Mouse (Mus musculus) frontal cortex, adult 2 months (tissue): ENCODE results near the gene Polr2b. TPM values are rescaled to one million over a fixed set of nuclear protein-coding genes. Genes with fewer than 3 reads are reported as not detected.

Source experiments
- DNase-seq, 2 experiments: peaks; one replicate each; pipeline ENCODE4 v3.0.0; 2022; ENCODE audit warnings: low spot score in 1 of 2; ENCODE audit errors: extremely low spot score in 1 of 2
- polyA plus RNA-seq: library from polyadenylated mRNA; depleted of rRNA; stranded (reverse); fragments of >200 nt; gene quantifications from 2 replicates; pipeline ENCODE4 v1.2.3, GENCODE M21; 2012; rRNA removed

Polr2b gene
- polyA plus RNA-seq = 36.8 and 38.5 TPM in 2 replicates

DNA sequence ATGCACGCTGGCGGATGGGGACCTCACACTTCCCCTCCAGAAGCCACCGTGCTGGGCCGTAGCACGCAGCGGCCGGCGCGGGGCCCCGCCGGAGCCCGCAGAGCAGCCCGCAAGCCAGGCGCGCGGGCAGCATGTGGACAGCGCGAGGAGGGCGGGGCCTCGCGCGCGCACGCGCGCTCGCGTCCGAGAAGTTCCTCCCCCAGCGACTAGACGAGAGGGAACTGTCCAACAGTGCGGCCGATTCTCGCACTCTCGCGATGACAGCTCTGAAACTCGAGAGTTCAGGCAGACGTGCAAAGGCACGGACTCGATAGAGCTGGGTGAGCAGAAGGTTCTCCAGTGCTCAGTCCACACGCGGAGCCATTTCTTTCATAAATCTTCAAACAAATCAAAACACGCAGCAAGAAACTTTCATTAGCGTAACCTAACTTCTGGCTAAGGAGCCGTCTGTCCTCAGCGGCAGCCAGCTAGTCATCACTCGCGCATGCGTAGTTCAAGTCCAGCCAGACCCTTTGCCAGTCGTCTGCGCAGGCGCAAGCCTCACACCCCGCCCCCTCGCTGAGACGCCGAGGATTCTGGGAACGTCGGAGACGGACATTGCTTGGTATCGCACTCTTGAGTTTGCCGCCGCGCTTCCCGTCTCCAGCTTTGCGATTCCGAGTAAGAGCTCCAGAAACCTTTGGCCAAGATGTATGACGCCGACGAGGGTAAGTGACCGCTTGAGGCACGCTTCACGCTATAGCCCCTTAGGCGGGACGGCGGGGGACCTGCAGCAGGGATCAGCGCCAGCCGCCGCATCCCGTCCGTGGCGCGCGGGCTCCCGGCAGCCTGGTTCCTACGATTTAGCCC, at the start of gene Polr2b, which contains the start of gene Noa1:
Gene Polr2b, plus strand, starts transcription at position 224 of the 849 bp plus-strand sequence.
Gene Noa1, minus strand, starts transcription at position 161 of the 849 bp plus-strand sequence.
- DNase-seq = peak; percentile 94 to 100

DNA sequence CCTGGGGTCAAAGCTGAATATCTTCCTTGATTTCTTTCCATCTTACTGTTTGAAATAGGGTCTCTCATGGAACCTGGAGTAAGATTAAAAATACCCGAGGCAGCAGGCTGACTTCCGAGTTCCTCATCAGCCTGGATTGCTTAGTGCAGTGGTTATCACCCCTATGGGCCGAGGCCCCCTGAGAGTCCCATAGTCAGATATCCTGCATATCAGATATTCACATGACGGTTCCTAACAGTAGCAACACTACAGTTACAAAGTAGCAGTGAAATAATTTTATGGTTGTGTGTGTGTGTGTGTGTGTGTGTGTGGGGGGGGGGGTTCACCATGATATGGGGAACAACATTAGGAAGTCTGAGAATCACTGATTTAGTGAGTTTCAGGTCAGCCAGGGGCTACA, 48.8 kb upstream of the Polr2b start:
- DNase-seq = no peak

DNA sequence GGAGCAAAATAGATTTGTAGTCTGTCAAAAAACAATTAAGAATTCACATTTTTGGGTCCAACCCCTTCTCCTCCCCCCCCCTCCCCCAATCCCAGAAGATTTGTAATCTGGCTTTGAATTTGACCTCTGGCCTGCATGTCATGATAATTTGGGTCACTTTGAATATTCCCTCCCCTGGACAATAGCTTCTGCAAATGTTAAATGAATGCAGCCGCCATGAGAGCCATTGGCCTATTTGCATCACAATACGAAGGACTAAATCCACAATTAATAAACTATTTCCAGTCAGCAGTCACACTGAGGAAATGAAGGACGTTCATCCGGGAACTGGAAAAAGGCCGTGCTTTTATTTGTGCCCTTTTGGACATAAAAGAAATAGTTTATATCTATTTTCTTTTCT, 47.8 kb upstream of the Polr2b start:
- DNase-seq = no peak

DNA sequence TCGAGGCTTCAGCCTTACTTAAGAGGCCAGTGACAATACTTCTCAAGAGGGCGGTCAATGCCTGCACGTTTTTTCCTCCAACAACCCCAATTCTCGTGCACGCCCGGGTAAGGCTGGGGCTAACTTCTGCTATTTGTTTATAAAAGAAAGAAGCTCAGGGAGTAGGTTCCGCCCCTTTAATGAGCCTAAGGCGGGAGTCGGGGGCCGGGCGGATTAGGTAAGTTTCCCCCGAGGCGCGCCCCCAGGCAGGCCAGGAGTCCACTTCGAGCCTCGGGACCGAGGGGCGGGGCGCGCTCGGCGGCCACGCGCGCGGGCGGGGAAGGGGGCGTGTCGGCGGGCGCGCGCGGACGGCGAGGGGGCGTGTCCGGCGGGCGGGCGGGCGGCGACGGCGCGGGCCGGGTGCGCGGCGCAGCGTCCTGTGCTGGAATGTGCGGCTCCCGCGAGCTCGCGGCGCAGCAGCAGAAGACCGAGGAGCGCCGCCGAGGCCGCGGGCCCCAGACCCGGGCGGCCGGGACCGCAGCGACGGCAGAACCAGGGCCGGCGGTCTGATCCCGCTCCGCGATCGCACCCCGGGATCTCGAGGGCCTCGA, 44.8 kb upstream of the Polr2b start, which contains the start of gene Rest:
Gene Rest, plus strand, starts transcription at position 411 of the 590 bp plus-strand sequence.
- DNase-seq = peak in 1 of 2 experiments; percentile 26

DNA sequence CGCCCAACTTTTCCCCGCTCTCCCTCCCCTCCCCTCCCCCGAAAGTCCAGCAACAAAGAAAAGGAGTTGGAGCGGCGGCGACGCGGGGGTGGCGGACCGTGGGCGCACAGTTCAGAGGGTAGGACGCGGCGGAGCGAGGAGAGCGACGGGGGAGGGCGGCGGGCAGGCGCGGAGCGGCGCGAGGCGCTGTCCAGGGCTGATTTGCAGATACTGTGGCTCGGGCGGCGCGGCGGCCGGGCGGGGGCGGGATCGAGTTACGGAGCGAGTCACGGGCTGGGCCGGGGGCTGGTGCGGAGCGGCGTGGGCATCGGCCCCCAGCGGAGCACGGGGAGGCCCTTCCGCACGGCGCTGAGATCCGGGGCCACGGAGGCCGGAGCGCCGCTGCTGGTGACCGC, 44.3 kb upstream of the Polr2b start:
- peak in 1 of 2 experiments; percentile 31 for DNase-seq

DNA sequence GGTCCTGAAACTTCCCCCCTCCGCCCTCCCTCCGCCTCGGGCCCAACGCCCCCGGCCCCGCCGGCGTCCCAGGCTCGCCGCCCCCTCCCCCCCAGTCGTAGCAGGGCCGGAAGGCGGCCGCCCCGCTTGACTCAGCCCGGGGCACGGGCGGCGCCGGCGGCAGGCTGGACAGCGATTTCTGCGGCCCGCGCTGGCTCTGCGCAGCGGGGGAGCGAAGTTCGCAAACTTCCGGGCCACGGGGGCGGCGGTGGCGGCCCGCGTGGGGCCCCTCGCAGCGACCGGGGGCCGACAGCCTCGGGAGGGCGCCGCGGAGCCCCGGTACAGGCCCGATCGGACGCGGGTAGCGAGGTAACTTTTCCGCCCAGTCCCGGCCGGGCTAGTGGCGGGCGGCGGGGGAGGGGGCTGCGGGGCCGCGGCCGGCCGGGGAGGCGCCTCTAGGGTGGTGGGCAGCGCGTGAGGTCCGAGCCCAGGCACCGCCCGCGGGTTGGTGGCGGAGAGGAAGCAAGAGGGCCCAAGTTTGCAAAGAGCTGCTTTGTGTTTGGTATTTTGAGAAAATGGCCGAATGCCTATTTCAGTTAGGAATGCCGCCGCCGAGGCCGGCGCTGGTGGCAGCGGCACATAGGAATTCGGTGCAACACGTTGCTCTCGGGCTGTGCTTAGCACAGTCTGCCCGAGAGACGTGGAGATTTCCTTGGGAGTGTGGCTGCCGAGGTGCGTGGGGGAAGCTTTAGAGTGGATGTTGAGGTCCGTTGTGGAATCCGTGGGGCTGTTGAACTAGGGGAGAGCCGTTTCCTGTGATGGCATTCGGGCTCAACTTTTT, 43.7 kb upstream of the Polr2b start:
- DNase-seq = peak in 1 of 2 experiments; percentile 22

DNA sequence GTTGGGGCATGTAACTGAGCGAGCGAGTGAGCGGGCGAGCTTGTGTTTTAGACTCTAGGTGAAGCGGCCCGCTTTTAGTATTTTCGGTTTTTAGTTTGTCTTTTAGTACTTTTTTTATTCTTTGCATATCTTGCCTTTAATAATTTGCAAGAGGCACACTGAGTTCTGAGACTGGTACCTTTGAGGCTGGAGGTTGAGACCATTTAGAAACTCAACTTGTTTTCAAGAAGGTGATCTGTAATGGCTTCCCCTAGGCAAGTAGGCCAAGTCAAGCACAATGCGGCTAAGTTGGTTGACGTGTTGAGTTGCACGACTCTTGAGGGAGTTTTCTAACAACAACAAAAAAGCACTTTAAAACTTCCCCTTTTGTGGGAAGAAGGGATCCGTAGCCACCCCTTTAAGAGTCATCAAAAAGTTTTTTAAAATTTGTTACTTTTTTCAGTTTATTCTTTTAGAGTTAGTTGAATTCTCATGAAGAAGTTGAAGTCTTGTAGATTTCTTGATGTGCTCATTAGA, 43.0 kb upstream of the Polr2b start:
- DNase-seq = no peak

DNA sequence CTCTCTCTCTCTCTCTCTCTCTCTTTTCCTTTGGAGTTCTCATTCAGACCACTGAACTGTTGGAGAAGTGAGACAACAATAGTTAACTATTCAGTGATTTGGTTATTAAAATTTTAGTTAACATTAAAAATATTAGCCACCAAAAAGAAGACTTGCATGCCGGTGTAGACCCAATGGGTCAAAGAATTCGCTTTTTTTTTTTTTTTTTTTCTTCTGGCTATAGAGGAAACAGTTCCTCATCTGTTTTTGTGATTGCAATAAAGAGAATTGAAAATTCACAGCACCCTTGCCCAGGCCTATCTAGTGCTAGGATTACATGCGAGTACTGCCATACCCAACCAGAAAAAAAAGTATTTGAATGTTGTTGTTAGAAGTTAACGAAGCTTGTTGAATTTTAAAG, 42.5 kb upstream of the Polr2b start:
- no peak for DNase-seq

DNA sequence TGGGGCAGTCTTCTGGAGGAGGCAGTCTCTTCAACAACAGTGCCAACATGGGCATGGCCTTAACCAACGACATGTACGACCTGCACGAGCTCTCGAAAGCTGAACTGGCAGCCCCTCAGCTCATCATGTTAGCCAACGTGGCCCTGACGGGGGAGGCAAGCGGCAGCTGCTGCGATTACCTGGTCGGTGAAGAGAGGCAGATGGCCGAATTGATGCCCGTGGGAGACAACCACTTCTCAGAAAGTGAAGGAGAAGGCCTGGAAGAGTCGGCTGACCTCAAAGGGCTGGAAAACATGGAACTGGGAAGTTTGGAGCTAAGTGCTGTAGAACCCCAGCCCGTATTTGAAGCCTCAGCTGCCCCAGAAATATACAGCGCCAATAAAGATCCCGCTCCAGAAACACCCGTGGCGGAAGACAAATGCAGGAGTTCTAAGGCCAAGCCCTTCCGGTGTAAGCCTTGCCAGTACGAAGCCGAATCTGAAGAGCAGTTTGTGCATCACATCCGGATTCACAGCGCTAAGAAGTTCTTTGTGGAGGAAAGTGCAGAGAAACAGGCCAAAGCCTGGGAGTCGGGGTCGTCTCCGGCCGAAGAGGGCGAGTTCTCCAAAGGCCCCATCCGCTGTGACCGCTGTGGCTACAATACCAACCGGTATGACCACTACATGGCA, 41.9 kb upstream of the Polr2b start:
- no peak for DNase-seq

DNA sequence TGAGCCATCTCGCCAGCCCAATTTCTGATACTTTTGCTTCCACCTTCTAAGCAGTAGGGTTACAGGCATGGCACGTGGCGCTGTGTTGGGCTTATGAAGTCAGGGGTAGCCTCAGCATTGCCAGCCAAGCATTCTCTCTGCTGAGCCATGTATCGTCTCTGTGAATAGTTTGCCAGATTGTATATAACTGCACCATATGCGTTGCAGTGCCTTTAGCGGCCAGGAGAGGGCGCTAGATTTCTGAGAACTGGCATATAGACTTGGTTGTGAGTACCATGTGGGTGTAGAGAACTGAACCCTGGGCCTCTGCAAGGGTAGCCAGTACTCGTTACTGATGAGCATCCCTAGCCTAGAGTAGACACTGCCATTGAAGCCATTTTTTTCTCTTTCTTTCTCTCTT, 40.5 kb upstream of the Polr2b start:
- DNase-seq = no peak

DNA sequence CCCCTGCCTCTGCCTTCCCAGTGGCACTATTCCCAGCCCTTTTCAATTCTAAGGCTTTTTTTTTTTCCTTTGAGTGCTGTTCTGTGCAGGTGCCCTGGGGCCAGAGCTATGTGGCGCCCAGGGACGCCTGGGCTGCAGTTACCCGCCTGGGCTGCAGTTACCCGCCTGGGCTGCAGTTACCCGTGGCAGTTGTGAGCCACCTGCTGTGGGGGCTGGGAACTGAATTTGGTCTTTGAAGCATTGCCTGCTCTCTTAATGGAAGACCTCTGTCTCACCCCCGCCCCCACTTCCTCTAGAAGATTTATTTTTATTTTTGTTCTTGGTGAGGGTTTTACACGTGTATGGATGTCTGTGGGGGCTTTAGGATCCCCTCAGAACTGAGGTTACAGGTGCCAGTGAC, 36.8 kb upstream of the Polr2b start:
- DNase-seq = no peak

DNA sequence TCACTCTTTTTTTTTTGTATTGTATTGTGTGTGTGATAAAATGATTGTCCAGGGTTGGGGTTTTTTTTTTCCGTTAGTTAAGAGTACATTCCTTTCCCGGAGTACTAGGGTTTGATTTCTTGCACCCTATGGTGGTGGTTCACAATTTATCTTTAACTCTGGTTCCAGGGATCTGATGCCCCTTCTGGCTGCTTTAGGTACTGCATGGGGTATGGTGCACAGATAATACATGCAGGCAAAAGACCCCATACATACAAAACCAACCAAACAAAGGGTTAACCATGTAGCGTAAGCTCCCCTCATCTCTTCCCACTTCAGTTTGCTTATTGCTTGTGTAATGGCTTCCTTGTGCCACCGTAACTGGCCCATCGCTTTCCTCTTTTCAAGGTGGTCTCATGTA, 34.0 kb upstream of the Polr2b start:
- DNase-seq = peak in 1 of 2 experiments; percentile 18

DNA sequence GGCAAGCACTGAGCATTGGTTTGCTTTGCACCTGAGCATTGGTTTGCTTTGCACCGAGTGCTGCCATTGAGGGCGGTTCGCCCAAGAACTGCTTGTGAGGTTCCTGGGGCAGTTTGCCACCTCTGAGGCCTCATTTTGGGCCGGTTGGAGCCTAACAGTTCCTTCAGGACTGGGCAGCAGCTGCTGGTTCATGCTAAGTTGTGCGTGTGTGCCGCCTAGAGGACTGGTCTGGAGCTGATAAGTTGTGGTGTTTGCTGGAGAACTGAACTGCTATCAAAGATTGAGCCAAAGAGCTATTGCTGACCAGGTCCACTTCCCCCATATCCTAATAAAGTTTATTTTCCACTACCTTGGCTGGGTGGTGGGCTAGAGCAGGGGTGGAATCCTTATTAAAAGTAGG, 32.7 kb upstream of the Polr2b start:
- DNase-seq = no peak

DNA sequence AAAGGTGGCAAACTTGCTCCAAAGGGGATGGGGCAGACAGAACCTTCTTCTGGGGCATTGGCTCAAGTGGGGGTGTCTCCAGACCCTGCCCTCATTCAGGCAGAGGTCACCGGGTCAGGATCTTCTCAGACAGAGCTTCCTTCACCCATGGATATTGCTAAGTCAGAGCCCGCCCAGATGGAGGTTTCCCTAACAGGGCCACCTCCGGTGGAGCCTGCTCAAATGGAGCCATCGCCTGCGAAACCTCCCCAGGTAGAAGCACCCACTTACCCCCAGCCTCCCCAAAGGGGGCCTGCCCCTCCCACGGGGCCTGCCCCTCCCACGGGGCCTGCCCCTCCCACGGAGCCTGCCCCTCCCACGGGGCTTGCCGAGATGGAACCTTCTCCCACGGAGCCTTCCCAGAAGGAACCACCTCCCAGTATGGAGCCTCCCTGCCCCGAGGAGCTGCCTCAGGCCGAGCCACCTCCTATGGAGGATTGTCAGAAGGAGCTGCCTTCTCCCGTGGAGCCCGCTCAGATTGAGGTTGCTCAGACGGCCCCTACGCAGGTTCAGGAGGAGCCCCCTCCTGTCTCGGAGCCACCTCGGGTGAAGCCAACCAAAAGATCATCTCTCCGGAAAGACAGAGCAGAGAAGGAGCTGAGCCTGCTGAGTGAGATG, 28.3 kb upstream of the Polr2b start:
- no peak for DNase-seq

DNA sequence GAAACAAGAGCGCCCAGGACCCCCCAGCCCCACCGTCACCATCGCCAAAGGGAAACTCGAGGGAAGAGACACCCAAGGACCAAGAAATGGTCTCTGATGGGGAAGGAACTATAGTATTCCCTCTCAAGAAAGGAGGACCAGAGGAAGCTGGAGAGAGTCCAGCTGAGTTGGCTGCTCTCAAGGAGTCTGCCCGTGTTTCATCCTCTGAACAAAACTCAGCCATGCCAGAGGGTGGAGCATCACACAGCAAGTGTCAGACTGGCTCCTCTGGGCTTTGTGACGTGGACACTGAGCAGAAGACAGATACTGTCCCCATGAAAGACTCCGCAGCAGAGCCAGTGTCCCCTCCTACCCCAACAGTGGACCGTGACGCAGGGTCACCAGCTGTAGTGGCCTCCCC, 27.7 kb upstream of the Polr2b start:
- no peak for DNase-seq

DNA sequence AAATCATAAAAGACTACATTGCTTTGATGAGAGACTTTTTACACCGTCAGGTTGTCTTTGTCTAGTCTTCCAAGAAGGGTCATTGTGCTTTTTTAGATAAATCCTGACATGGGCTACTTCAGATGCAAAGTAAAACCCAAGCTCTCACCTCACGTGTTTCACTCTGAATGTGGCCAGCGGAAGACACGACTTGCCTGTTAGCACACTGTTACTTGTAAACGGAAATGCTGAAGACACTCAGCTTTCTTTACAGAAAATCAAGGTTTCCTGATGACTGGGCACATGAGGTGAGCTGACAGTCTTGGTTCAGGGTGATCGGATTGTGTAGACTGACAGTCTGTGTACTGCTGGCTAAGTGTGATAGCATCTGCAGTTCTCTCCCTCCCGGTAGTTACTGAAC, 24.3 kb upstream of the Polr2b start:
- DNase-seq = no peak

DNA sequence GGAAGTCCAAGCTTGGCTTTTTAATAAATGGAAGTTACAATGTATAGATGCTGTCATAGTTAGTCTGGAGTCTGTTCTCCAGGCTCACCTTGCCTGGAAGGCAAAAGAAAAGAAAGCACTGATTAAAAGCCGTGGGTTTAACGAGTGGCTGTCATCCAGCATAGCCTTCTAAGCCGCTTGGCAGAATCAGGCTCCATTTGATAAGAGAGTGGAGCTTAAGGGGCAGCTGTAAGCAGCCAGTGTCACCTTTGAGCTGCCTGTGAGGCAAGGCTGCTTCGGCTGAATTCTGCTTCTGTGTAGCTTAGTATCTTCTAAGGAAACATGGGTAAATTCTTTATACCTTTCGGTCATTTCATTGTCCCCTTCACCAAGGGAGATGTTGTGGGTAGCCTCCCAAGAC, 23.0 kb upstream of the Polr2b start:
- no peak for DNase-seq

DNA sequence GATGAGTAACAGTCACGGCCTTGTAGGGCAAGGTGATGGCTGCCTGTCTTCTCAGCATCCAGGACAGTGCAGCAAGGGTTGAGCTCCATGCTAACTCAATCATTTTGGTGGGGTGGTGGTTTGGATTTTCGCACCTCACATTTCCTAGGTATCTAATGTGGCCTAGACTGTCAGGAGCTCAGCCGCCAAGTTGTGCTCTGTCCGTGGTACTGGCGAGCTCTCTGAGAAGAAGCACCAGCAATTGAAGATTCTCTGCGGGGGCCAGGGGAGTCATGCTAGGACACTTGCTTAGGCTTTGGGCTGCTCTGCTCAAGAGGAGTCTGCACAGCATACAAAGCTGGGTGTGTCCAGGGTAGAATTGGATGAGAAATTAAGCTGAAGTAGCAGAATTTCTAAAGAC, 22.0 kb upstream of the Polr2b start:
- DNase-seq = no peak

DNA sequence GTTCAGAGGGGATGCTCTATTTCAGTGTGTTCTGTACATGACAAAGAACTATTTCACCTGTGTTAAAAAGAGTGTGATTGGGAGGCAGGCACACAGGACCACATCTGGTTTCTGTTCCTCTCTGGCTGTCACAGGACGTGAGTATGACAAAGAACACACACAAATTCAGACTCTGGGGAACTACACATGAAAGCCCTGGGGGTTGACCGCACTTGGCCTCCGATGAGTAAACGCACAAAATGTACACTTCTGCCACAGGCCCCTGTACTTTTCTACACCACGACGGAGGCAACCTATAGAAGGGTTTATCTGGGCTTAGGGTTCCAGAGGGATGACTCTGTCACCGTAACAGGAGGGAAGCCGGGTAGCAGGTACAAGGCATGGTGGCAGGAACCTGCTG, 20.3 kb upstream of the Polr2b start:
- no peak for DNase-seq

DNA sequence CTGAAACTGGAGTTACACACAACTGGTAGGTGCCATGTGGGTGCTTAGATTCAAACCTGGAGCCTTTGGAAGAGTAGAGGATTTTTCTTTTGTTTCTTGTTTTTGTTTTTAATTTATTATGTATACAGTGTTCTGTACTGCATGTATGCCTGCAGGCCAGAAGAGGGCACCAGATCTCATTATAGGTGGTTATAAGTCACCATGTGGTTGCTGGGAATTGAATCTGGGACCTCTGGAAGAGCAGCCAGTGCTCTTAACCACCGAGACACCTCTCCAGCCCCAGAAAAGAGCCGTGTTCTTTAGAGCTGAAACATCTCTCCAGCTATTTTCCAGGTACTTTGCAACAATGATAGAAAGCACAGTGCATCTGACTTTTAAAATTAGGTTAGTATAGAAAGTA, 19.3 kb upstream of the Polr2b start:
- no peak for DNase-seq
